Mouse (Mus musculus): ENCODE data around the gene Irx2.

Irx2 gene

GRCm38 (mm10) chr13:72636331-72636851 is 7.8 kb downstream of the Irx2 start:
- no peak for DNase-seq (ENCODE audit: low read depth, low spot score)

DNA sequence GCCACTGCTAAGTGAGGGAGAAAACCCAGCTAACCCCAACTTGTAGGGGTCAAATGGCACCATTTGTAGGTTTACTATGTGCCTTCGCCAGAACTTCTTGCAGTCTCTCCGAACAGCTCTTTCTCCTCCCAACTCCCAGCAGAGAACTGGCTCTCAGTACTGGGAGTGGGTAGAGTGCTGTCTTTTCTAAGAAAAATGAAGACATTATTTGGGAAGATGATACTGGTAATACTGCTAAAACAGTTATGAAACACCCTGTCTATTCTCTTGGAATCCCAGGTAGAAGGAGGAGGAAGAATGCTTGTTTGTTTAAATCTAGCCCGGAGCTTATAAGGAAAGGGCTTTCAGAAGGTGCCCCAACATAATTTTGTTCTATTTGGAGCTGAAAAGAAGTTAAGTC is 8.9 kb downstream of the Irx2 start:
- no peak for DNase-seq (ENCODE audit: low read depth, low spot score)

DNA sequence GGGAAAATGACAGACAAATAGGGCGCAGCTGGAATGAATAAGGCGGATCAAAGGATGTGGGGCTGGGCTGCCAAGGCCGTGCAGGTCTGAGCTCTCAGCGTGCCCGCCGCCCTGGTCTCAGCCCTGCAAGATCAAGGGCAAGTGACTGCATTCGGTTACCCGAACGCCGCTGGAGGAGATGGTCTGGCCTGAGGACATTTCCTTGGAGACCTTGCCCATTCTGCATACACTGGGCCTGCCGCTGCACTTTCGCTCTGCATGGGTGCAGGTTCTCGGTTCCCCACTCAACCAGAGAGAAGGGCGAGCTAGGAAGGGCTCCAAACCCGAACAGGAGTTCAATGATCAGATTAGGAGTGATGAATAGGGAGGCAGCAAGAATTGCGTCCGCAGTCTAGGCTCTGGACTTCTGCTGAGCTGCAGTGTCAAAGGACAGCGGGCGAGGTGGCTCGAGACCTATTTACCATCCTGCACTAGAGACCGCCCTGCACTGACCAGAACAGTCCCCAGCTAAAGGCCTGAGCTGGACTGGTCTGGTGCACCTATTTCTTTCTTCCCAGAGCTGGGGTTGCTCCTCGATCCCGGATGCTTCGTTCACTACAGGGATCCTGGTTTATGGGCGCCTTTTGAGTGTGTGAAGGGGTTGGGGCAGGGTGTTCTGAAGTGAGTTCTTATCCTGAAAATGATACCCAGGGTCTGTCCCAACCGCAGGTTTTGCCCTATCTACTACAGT is 9.9 kb downstream of the Irx2 start:
- DNase-seq (ENCODE audit: low read depth, low spot score), result no peak

DNA sequence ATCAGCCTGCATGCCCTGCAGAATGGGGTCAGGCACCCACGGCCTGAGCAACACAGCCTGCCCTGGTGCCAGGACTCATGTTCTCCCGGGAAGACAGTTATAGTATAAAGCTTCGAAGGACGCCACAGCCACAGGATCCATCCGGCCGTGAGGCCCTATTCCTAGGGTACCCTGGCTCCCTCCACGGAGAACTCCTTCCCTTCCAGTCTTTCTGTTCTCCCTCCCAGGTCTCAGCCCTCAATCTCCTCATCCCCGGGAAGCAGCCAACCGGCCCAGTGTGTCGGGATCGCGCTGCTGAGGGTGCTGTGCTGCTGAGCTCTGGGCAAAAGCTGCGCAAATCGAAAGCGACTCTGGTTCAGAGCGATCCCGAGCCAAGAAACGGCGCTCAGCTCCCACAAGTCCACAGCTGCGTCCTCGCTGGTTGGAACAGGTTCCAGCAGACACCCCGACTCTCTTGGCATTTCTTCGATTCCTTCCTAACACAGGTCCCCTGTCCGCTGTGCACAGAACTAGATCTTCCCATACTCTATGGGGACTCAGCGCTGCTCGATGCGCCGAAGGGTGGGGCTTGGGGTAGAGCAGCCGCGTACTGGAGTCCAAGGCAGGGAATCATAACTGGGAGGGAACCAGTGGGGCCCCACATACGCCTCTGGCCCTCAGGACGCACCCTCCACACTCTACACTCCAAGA is 11.0 kb downstream of the Irx2 start:
- DNase-seq (ENCODE audit: low read depth, low spot score), result no peak

DNA sequence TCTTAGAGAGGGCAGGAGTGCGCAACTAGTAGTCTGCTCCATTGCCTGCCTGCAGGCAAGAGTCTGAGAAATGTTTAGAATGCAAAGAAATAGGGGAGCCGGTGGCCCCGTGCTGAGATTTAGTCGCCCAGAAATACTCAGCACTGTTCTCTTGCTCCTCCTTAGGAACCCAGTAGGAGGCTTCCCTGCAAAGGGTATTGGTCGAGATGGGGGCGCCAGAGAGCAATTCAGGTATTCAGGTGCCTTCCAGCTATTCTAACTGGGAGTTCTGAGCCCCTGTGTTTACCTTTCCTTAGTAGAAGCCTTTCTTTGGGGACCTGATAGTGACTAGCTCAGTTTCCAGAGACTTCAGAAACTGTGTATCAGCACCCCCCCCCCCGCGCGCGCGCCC is 11.5 kb downstream of the Irx2 start:
- no peak for DNase-seq (ENCODE audit: low read depth, low spot score)

DNA sequence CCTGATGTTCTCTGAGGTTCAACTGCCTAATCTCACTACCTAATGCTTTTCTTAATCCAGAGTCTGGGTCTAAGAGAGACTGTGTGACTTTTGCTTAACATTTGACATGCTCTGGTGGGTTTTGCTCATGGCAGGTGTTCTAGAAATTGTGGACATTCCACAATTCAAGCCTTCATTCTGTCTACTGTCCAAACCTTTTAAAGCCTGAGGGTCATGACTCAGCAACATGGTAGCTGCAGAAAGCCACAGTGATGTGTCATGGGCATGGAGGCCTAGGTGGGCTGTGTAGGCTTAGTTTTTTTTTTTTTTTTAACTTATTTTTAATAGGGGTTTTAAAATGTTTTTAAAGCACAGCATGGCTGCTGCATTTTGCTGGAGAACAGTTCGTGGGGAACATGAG is 27.8 kb downstream of the Irx2 start:
- no peak for DNase-seq (ENCODE audit: low read depth, low spot score)

- DNase-seq (ENCODE audit: low read depth, low spot score), result no peak
Measured at GRCm38 (mm10) chr13:72675826-72676225, 47.2 kb downstream of the Irx2 start.

Measured in embryo, embryonic 11.5 days (tissue).